Mouse (Mus musculus) testis, adult 2 months (tissue): ENCODE data around the gene Tldc1. TPM values are rescaled to one million over a fixed set of nuclear protein-coding genes. Genes with fewer than 3 reads are reported as not detected.

Source experiments
- H3K27ac ChIP-seq: fragments of 200-500 bp; 2 replicates; pipeline ENCODE4 v1.5.1; 2012; ENCODE audit warnings: low read depth, low read length; ENCODE audit not compliant: control insufficient read depth, insufficient read depth
- H3K27me3 ChIP-seq: fragments of 200-500 bp; 2 replicates; pipeline ENCODE4 v1.6.1; 2012; ENCODE audit warnings: mild to moderate bottlenecking, low read length, moderate library complexity; ENCODE audit not compliant: control insufficient read depth, insufficient read depth
- H3K36me3 ChIP-seq: fragments of 200-500 bp; 2 replicates; pipeline ENCODE4 v1.6.1; 2012; ENCODE audit warnings: mild to moderate bottlenecking, low read length; ENCODE audit not compliant: control insufficient read depth, insufficient read depth
- H3K4me1 ChIP-seq: fragments of 200-500 bp; 2 replicates; pipeline ENCODE4 v1.6.1; 2012; ENCODE audit warnings: low read length; ENCODE audit not compliant: control insufficient read depth, insufficient read depth
- H3K4me3 ChIP-seq: fragments of 200-500 bp; 2 replicates; pipeline ENCODE4 v1.5.1; 2012; ENCODE audit warnings: low read depth, mild to moderate bottlenecking, low read length, moderate library complexity, mixed read lengths; ENCODE audit not compliant: control insufficient read depth
- CTCF ChIP-seq: fragments of 200-500 bp; IDR thresholded peaks from 2 replicates; pipeline ENCODE4 v1.5.1; 2012; ENCODE audit warnings: low read depth, mild to moderate bottlenecking, inconsistent platforms, low read length, moderate library complexity; ENCODE audit not compliant: control insufficient read depth, insufficient read depth, insufficient replicate concordance
- POLR2A ChIP-seq: fragments of 200-500 bp; IDR thresholded peaks from 2 replicates; pipeline ENCODE4 v1.6.1; 2012; ENCODE audit warnings: low read depth, mild to moderate bottlenecking, inconsistent platforms, low read length, moderate library complexity; ENCODE audit not compliant: control insufficient read depth
- polyA plus RNA-seq: library from polyadenylated mRNA; depleted of rRNA; stranded (reverse); fragments of >200 nt; gene quantifications from 2 replicates; pipeline ENCODE4 v1.2.3, GENCODE M21; 2012

Tldc1 gene
- polyA plus RNA-seq, 1 experiment = 6.8 TPM

- H3K4me3 ChIP-seq = no peak overlapping the region
- no peak overlapping the region for H3K27ac ChIP-seq
- H3K4me1 ChIP-seq = no peaks in the 10 kb centered on the region
- TF ChIP-seq POLR2A (no peak), CTCF (no peak)
- no peaks in the 10 kb centered on the region for H3K27me3 ChIP-seq
- H3K36me3 ChIP-seq = no peaks in the 10 kb centered on the region
Measured at GRCm38 (mm10) chr8:119819976-119820375, 41.8 kb upstream of the Tldc1 start.

- TF ChIP-seq POLR2A (no peak), CTCF (no peak)
- no peaks in the 10 kb centered on the region for H3K4me1 ChIP-seq
- no peak overlapping the region for H3K4me3 ChIP-seq
- no peaks in the 10 kb centered on the region for H3K27me3 ChIP-seq
- H3K36me3 ChIP-seq = no peaks in the 10 kb centered on the region
- H3K27ac ChIP-seq = no peak overlapping the region
Measured at GRCm38 (mm10) chr8:119819316-119819715, 41.1 kb upstream of the Tldc1 start.

GRCm38 (mm10) chr8:119817446-119817845 is 39.2 kb upstream of the Tldc1 start:
- Histone ChIP-seq H3K4me1 (peaks cover 2% of the 10 kb centered on the region; the same call in 1 of the 2 replicates), H3K36me3 (no peaks in the 10 kb centered on the region), H3K27ac (no peak overlapping the region), H3K4me3 (no peak overlapping the region), H3K27me3 (no peaks in the 10 kb centered on the region)
- TF ChIP-seq CTCF (no peak), POLR2A (no peak)

- H3K4me1 ChIP-seq = peaks cover 2% of the 10 kb centered on the region; the same call in 1 of the 2 replicates
- H3K27ac ChIP-seq = no peak overlapping the region
Measured at GRCm38 (mm10) chr8:119816219-119816618, 38.0 kb upstream of the Tldc1 start.

GRCm38 (mm10) chr8:119812650-119813431 is 34.6 kb upstream of the Tldc1 start:
- peaks cover 2% of the 10 kb centered on the region; the same call in 1 of the 2 replicates for H3K4me1 ChIP-seq
- no peaks in the 10 kb centered on the region for H3K36me3 ChIP-seq
- no peak for TF ChIP-seq CTCF
- no peak for TF ChIP-seq POLR2A
- H3K27me3 ChIP-seq = no peaks in the 10 kb centered on the region
- no peak overlapping the region for H3K4me3 ChIP-seq
- H3K27ac ChIP-seq = no peak overlapping the region

More at GRCm38 (mm10) chr8:119816219-119816618, 38.0 kb upstream of the Tldc1 start:
- TF ChIP-seq POLR2A (no peak), CTCF (no peak)
- Histone ChIP-seq H3K4me3 (no peak overlapping the region), H3K27me3 (no peaks in the 10 kb centered on the region), H3K36me3 (no peaks in the 10 kb centered on the region)

GRCm38 (mm10) chr8:119811925-119812324 is 33.7 kb upstream of the Tldc1 start:
- TF ChIP-seq POLR2A = no peak
- no peak for TF ChIP-seq CTCF
- Histone ChIP-seq H3K27ac (no peak overlapping the region), H3K27me3 (no peaks in the 10 kb centered on the region), H3K4me3 (no peak overlapping the region), H3K36me3 (no peaks in the 10 kb centered on the region), H3K4me1 (peaks cover 2% of the 10 kb centered on the region; the same call in 1 of the 2 replicates)

- no peaks in the 10 kb centered on the region for H3K27me3 ChIP-seq
- H3K27ac ChIP-seq = no peak overlapping the region
- H3K36me3 ChIP-seq = no peaks in the 10 kb centered on the region
- no peak overlapping the region for H3K4me3 ChIP-seq
- H3K4me1 ChIP-seq = peaks cover 2% of the 10 kb centered on the region
- TF ChIP-seq POLR2A (no peak), CTCF (no peak)
Measured at GRCm38 (mm10) chr8:119810953-119811499, 32.8 kb upstream of the Tldc1 start.
